Mouse (Mus musculus): ENCODE data around the gene Nectin2.
"Not testable (repeated sequence)": the region's sequence is repeated elsewhere in the genome, so short reads cannot be mapped to it uniquely, and the experiment has no call there.

- not testable (repeated sequence) for TF ChIP-seq CTCF (conservative IDR thresholded peaks at IDR 0.05; ENCODE audit: low read length); POU5F1 (IDR thresholded peaks at IDR 0.05; ENCODE audit: borderline replicate concordance, low read length)
Observed at GRCm38 (mm10) chr7:19686927-19687583, 63.2 kb downstream of the Nectin2 start.

Data from E14TG2a.4 (cell line).